Mouse (Mus musculus) adrenal gland, adult 18-20 months (tissue): ENCODE data around the gene Etv1. TPM values are rescaled to one million over a fixed set of nuclear protein-coding genes. Genes with fewer than 3 reads are reported as not detected.
A peak's percentile ranks its signal among the peaks of the same experiment; 100 is the strongest.
"Not testable (repeated sequence)": the region's sequence is repeated elsewhere in the genome, so short reads cannot be mapped to it uniquely, and the experiment has no call there.

Experiments
- DNase-seq, 2 experiments: peaks; one replicate each; pipeline ENCODE4 v3.0.0; 2021 to 2022; ENCODE audit warnings: low spot score in 2 of 2
- total RNA-seq, 2 experiments: library from RNA; stranded (reverse); gene quantifications; 1 replicate in 1 of 2; 2 replicates in 1 of 2; pipeline ENCODE4 v1.2.3; 2021

Etv1 gene
- total RNA-seq, 2 experiments from 2014 or later = 24.5 to 61.8 TPM

GRCm38 (mm10) chr12:38814010-38814786, 35.0 kb downstream of the Etv1 start:
- DNase-seq = no peak

GRCm38 (mm10) chr12:38816235-38816634, 37.1 kb downstream of the Etv1 start:
- no peak for DNase-seq

- no peak for DNase-seq
These were observed 39.1 kb downstream of the Etv1 start for GRCm38 (mm10) chr12:38818320-38818719.

- DNase-seq = no peak
These were observed 41.5 kb downstream of the Etv1 start for GRCm38 (mm10) chr12:38820642-38821041.

- DNase-seq = no peak
These were observed 45.2 kb downstream of the Etv1 start for GRCm38 (mm10) chr12:38824405-38824804.

GRCm38 (mm10) chr12:38832981-38833380, 53.8 kb downstream of the Etv1 start:
- no peak for DNase-seq

- DNase-seq = no peak
These were observed 55.4 kb downstream of the Etv1 start for GRCm38 (mm10) chr12:38834581-38834980.

GRCm38 (mm10) chr12:38834986-38835385, 55.8 kb downstream of the Etv1 start:
- not testable (repeated sequence) for DNase-seq

- no peak for DNase-seq
These were observed 64.7 kb downstream of the Etv1 start for GRCm38 (mm10) chr12:38843801-38844295.

- DNase-seq = no peak
These were observed 68.5 kb downstream of the Etv1 start for GRCm38 (mm10) chr12:38847500-38848261.

- no peak for DNase-seq
These were observed 70.8 kb downstream of the Etv1 start for GRCm38 (mm10) chr12:38849994-38850393.

- DNase-seq = no peak
These were observed 75.1 kb downstream of the Etv1 start for GRCm38 (mm10) chr12:38854274-38854673.

GRCm38 (mm10) chr12:38854751-38855150, 75.6 kb downstream of the Etv1 start:
- no peak for DNase-seq

GRCm38 (mm10) chr12:38859675-38860074, 80.5 kb downstream of the Etv1 start:
- no peak for DNase-seq

GRCm38 (mm10) chr12:38860168-38861115, 81.3 kb downstream of the Etv1 start:
- DNase-seq = no peak

GRCm38 (mm10) chr12:38863395-38863794, 84.2 kb downstream of the Etv1 start:
- DNase-seq = no peak

- DNase-seq = no peak
These were observed 85.0 kb downstream of the Etv1 start for GRCm38 (mm10) chr12:38863982-38864828.

GRCm38 (mm10) chr12:38874470-38874995, 95.4 kb downstream of the Etv1 start:
- DNase-seq = no peak

GRCm38 (mm10) chr12:38904516-38904915, 125.3 kb downstream of the Etv1 start:
- peak in 1 of 2 experiments; percentile 11 for DNase-seq

- no peak for DNase-seq
These were observed 127.1 kb downstream of the Etv1 start for GRCm38 (mm10) chr12:38906314-38906713.
